Mouse (Mus musculus) myocyte (in vitro differentiated cells): ENCODE measurements around the gene Rpl22.

Source experiments
- CEBPB ChIP-seq: IDR thresholded peaks from 2 replicates; pipeline ENCODE4 v1.6.1; 2011; ENCODE audit warnings: mild to moderate bottlenecking, moderate library complexity; ENCODE audit not compliant: poor library complexity, insufficient read depth, severe bottlenecking
- E2F4 ChIP-seq: IDR thresholded peaks from one replicate; pipeline ENCODE4 v1.6.1; 2011; ENCODE audit warnings: mild to moderate bottlenecking, control low read depth, moderate library complexity; ENCODE audit not compliant: insufficient read depth
- MAX ChIP-seq: IDR thresholded peaks from one replicate; pipeline ENCODE4 v1.6.1; 2011; ENCODE audit warnings: low read depth, mild to moderate bottlenecking, control low read depth
- MYOD1 ChIP-seq, 3 experiments: IDR thresholded peaks; one replicate each; pipeline ENCODE4 v1.6.1; 2011; ENCODE audit warnings: control low read depth in 2 of 3, low read depth in 2 of 3, mild to moderate bottlenecking in 2 of 3, moderate library complexity in 1 of 3; ENCODE audit not compliant: insufficient read length in 2 of 3, control insufficient read depth in 1 of 3
- MYOG ChIP-seq, 3 experiments: IDR thresholded peaks; one replicate each; pipeline ENCODE4 v1.6.1; 2011; ENCODE audit warnings: control low read depth in 2 of 3, low read depth in 2 of 3, mild to moderate bottlenecking in 2 of 3; ENCODE audit not compliant: insufficient read length in 2 of 3, control insufficient read depth in 1 of 3, insufficient read depth in 1 of 3
- POLR2A ChIP-seq: IDR thresholded peaks from one replicate; pipeline ENCODE4 v1.6.1; 2011; ENCODE audit warnings: low read depth, mild to moderate bottlenecking, control low read depth, moderate library complexity; ENCODE audit not compliant: insufficient read length
- POLR2AphosphoS2 ChIP-seq: IDR thresholded peaks from one replicate; pipeline ENCODE4 v1.6.1; 2011; ENCODE audit warnings: low read depth, control low read depth; ENCODE audit not compliant: insufficient read length
- SRF ChIP-seq: IDR thresholded peaks from one replicate; pipeline ENCODE4 v1.6.1; 2011; ENCODE audit warnings: low read depth; ENCODE audit not compliant: control insufficient read depth, insufficient read length
- TCF12 ChIP-seq: IDR thresholded peaks from one replicate; pipeline ENCODE4 v1.6.1; 2011; ENCODE audit warnings: mild to moderate bottlenecking, control low read depth; ENCODE audit not compliant: poor library complexity, insufficient read depth, severe bottlenecking
- TCF3 ChIP-seq: IDR thresholded peaks from one replicate; pipeline ENCODE4 v1.6.1; 2011; ENCODE audit warnings: low read depth, control low read depth; ENCODE audit not compliant: insufficient read length
- USF1 ChIP-seq: IDR thresholded peaks from one replicate; pipeline ENCODE4 v1.6.1; 2011; ENCODE audit warnings: low read depth, mild to moderate bottlenecking, control low read depth, moderate library complexity

- no peak for TF ChIP-seq TCF3
- no peak for TF ChIP-seq MYOD1 (IDR thresholded peaks at IDR 0.05; ENCODE audit: control insufficient read depth in 1 of 3, insufficient read length in 2 of 3, low read depth in 2 of 3)
- no peak for TF ChIP-seq POLR2A
- TF ChIP-seq CEBPB, result no peak
- no peak for TF ChIP-seq TCF12
- no peak for TF ChIP-seq E2F4
- no peak for TF ChIP-seq MYOG (IDR thresholded peaks at IDR 0.05; ENCODE audit: control insufficient read depth in 1 of 3, insufficient read depth in 1 of 3, insufficient read length in 2 of 3, low read depth in 2 of 3)
- no peak for TF ChIP-seq USF1
- no peak for TF ChIP-seq SRF
- TF ChIP-seq MAX, result no peak
- no peak for TF ChIP-seq POLR2AphosphoS2
Measured at GRCm38 (mm10) chr4:152305991-152306390, 19.6 kb upstream of the Rpl22 start.
